Mouse (Mus musculus): Measurements from ENCODE around the gene Flt1. TPM values are rescaled to one million over a fixed set of nuclear protein-coding genes. Genes with fewer than 3 reads are reported as not detected.

Gene Flt1
- polyA plus RNA-seq, 1 experiment = 3.6 TPM

- 73% methylated on average over 3 of the region's 3 CpGs for WGBS
- peaks cover 43% of the 10 kb centered on the region for H3K36me3 ChIP-seq (ENCODE audit: control insufficient read depth, insufficient read depth, low read length)
- no peak for TF ChIP-seq POLR2A (IDR thresholded peaks at IDR 0.05; ENCODE audit: low read depth, low read length)
- no peak for TF ChIP-seq CTCF (IDR thresholded peaks at IDR 0.05; ENCODE audit: extremely low read depth, insufficient read length, insufficient replicate concordance, low read depth, low read length)
Measured at GRCm38 (mm10) chr5:147527788-147528187, 198.0 kb downstream of the Flt1 start.

GRCm38 (mm10) chr5:147527006-147527405 lies 198.8 kb downstream of the Flt1 start:
- Histone ChIP-seq H3K27me3 (ENCODE audit: control insufficient read depth, insufficient read depth, low read length) (no peaks in the 10 kb centered on the region), H3K4me3 (ENCODE audit: low read depth, low read length) (no peak overlapping the region), H3K27ac (ENCODE audit: insufficient read depth, low read depth, low read length) (no peak overlapping the region), H3K36me3 (ENCODE audit: control insufficient read depth, insufficient read depth, low read length) (peaks cover 46% of the 10 kb centered on the region), H3K4me1 (ENCODE audit: control insufficient read depth, insufficient read depth, insufficient read length, low read length) (no peaks in the 10 kb centered on the region)
- TF ChIP-seq POLR2A (IDR thresholded peaks at IDR 0.05; ENCODE audit: low read depth, low read length) (no peak), CTCF (IDR thresholded peaks at IDR 0.05; ENCODE audit: extremely low read depth, insufficient read length, insufficient replicate concordance, low read depth, low read length) (no peak)
- WGBS = 82% methylated on average over 6 of the region's 6 CpGs

More at GRCm38 (mm10) chr5:147527788-147528187, 198.0 kb downstream of the Flt1 start:
- Histone ChIP-seq H3K27me3 (ENCODE audit: control insufficient read depth, insufficient read depth, low read length) (no peaks in the 10 kb centered on the region), H3K27ac (ENCODE audit: insufficient read depth, low read depth, low read length) (no peak overlapping the region), H3K4me1 (ENCODE audit: control insufficient read depth, insufficient read depth, insufficient read length, low read length) (no peaks in the 10 kb centered on the region), H3K4me3 (ENCODE audit: low read depth, low read length) (no peak overlapping the region)

Other genes starting within 250 kb of the Flt1 start
- 8.8 and 18.7 TPM in 2 replicates for gene Pomp, start 134.4 kb upstream of the Flt1 start, polyA plus RNA-seq (2012; rRNA removed)
- 83.8 and 259 TPM in 2 replicates for gene Slc46a3, start 168.8 kb upstream of the Flt1 start, polyA plus RNA-seq (2012; rRNA removed)
- gene Mtus2, start 231.3 kb upstream of the Flt1 start, polyA plus RNA-seq (2012; rRNA removed) = 1.8 and 3.9 TPM in 2 replicates